Mouse (Mus musculus) small intestine, adult 2 months (tissue): Measurements from ENCODE around the gene Fads3.

Source experiments
- CTCF ChIP-seq: fragments of 200-500 bp; IDR thresholded peaks from 2 replicates; pipeline ENCODE4 v1.5.1; 2012; ENCODE audit warnings: low read depth, mild to moderate bottlenecking, control low read depth, inconsistent platforms, low read length, moderate library complexity, mixed read lengths; ENCODE audit not compliant: insufficient replicate concordance, insufficient read length; ENCODE audit errors: extremely low read depth
- POLR2A ChIP-seq: fragments of 200-500 bp; IDR thresholded peaks from 2 replicates; pipeline ENCODE4 v1.6.1; 2012; ENCODE audit warnings: low read depth, mild to moderate bottlenecking, control low read depth, inconsistent platforms, low read length, moderate library complexity

GRCm38 (mm10) chr19:10040866-10041387 lies 442 bp upstream of the Fads3 start:
- TF ChIP-seq CTCF, result no peak
- TF ChIP-seq POLR2A, result no peak
